Mouse (Mus musculus): ENCODE data around the gene Knop1. TPM values are rescaled to one million over a fixed set of nuclear protein-coding genes. Genes with fewer than 3 reads are reported as not detected.

Gene Knop1
- polyA plus RNA-seq, 2 experiments = 34.1 to 84.6 TPM

- 91% methylated on average over 15 of the region's 15 CpGs for WGBS
- no peak overlapping the region for H3K9ac ChIP-seq (ENCODE audit: low read depth, low read length, severe bottlenecking)
- H3K4me2 ChIP-seq (replicated peaks; ENCODE audit: low read depth, low read length, severe bottlenecking) = no peak overlapping the region
- H3K4me3 ChIP-seq (replicated peaks; ENCODE audit: low read length) = no peak overlapping the region
- TF ChIP-seq POLR2A (IDR thresholded peaks at IDR 0.05; ENCODE audit: borderline replicate concordance, extremely low read depth, insufficient read depth, insufficient read length) = no peak
- no peaks in the 10 kb centered on the region for H3K27me3 ChIP-seq (ENCODE audit: control insufficient read depth, insufficient read depth, low read length)
- H3K36me3 ChIP-seq (ENCODE audit: control insufficient read depth, insufficient read depth, low read length) = peaks cover 55% of the 10 kb centered on the region
- DNase-seq (ENCODE audit: low spot score) = no peak
- no peak for ATAC-seq (ENCODE audit: low FRiP score, low read depth)
- H3K27ac ChIP-seq (replicated peaks; ENCODE audit: low read depth, low read length) = no peak overlapping the region
- no peaks in the 10 kb centered on the region for H3K4me1 ChIP-seq (ENCODE audit: control insufficient read depth, insufficient read depth, low read length)
- no peaks in the 10 kb centered on the region for H3K9me3 ChIP-seq (ENCODE audit: control insufficient read depth, low read length)
Measured at GRCm38 (mm10) chr7:118800112-118800734, 55.8 kb downstream of the Knop1 start.

- no peak overlapping the region for H3K9ac ChIP-seq (ENCODE audit: low read depth, low read length, severe bottlenecking)
- H3K36me3 ChIP-seq (ENCODE audit: control insufficient read depth, insufficient read depth, low read length) = peaks cover 61% of the 10 kb centered on the region
- no peaks in the 10 kb centered on the region for H3K9me3 ChIP-seq (ENCODE audit: control insufficient read depth, low read length)
- 88% methylated on average over 6 of the region's 6 CpGs for WGBS
- no peaks in the 10 kb centered on the region for H3K4me1 ChIP-seq (ENCODE audit: control insufficient read depth, insufficient read depth, low read length)
- H3K27ac ChIP-seq (replicated peaks; ENCODE audit: low read depth, low read length) = no peak overlapping the region
- H3K27me3 ChIP-seq (ENCODE audit: control insufficient read depth, insufficient read depth, low read length) = no peaks in the 10 kb centered on the region
- TF ChIP-seq POLR2A (IDR thresholded peaks at IDR 0.05; ENCODE audit: borderline replicate concordance, extremely low read depth, insufficient read depth, insufficient read length) = no peak
- H3K4me2 ChIP-seq (replicated peaks; ENCODE audit: low read depth, low read length, severe bottlenecking) = no peak overlapping the region
- DNase-seq (ENCODE audit: low spot score) (no peak), ATAC-seq (ENCODE audit: low FRiP score, low read depth) (no peak)
- no peak overlapping the region for H3K4me3 ChIP-seq (replicated peaks; ENCODE audit: low read length)
Measured at GRCm38 (mm10) chr7:118798105-118798570, 57.9 kb downstream of the Knop1 start.

- Histone ChIP-seq H3K9me3 (ENCODE audit: control insufficient read depth, low read length) (no peaks in the 10 kb centered on the region), H3K36me3 (ENCODE audit: control insufficient read depth, insufficient read depth, low read length) (peaks cover 62% of the 10 kb centered on the region), H3K4me2 (replicated peaks; ENCODE audit: low read depth, low read length, severe bottlenecking) (no peak overlapping the region), H3K4me1 (ENCODE audit: control insufficient read depth, insufficient read depth, low read length) (no peaks in the 10 kb centered on the region), H3K27me3 (ENCODE audit: control insufficient read depth, insufficient read depth, low read length) (no peaks in the 10 kb centered on the region), H3K9ac (ENCODE audit: low read depth, low read length, severe bottlenecking) (no peak overlapping the region), H3K27ac (replicated peaks; ENCODE audit: low read depth, low read length) (no peak overlapping the region), H3K4me3 (replicated peaks; ENCODE audit: low read length) (no peak overlapping the region)
- TF ChIP-seq POLR2A (IDR thresholded peaks at IDR 0.05; ENCODE audit: borderline replicate concordance, extremely low read depth, insufficient read depth, insufficient read length) = no peak
- DNase-seq (ENCODE audit: low spot score) (no peak), ATAC-seq (ENCODE audit: low FRiP score, low read depth) (no peak)
- 87% methylated on average over 7 of the region's 7 CpGs for WGBS
Measured at GRCm38 (mm10) chr7:118797600-118797999, 58.5 kb downstream of the Knop1 start.

DNA sequence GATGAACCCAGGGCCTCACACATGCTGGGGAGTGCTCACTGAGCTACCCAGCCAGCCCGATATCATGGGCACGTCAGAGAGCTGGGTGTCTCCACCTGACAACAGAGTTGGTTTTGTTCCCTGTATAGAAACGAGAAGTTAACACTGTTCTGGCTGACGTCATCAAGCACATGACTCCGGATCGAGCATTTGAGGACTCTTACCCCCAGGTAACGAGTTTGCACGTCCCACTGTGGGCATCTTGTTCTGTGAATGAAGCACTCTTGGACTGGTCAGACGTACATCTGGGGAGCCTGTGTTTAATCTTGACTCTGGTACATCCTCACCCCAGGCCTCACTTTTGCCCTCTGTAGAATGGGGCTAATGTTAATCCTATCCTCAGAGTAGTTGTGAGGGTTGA, 59.2 kb downstream of the Knop1 start:
- Histone ChIP-seq H3K9ac (ENCODE audit: low read depth, low read length, severe bottlenecking) (no peak overlapping the region), H3K4me1 (ENCODE audit: control insufficient read depth, insufficient read depth, low read length) (no peaks in the 10 kb centered on the region), H3K27me3 (ENCODE audit: control insufficient read depth, insufficient read depth, low read length) (no peaks in the 10 kb centered on the region), H3K36me3 (ENCODE audit: control insufficient read depth, insufficient read depth, low read length) (peaks cover 60% of the 10 kb centered on the region), H3K9me3 (ENCODE audit: control insufficient read depth, low read length) (no peaks in the 10 kb centered on the region), H3K27ac (replicated peaks; ENCODE audit: low read depth, low read length) (no peak overlapping the region), H3K4me2 (replicated peaks; ENCODE audit: low read depth, low read length, severe bottlenecking) (no peak overlapping the region), H3K4me3 (replicated peaks; ENCODE audit: low read length) (no peak overlapping the region)
- ATAC-seq (ENCODE audit: low FRiP score, low read depth) = no peak
- DNase-seq (ENCODE audit: low spot score) = no peak
- no peak for TF ChIP-seq POLR2A (IDR thresholded peaks at IDR 0.05; ENCODE audit: borderline replicate concordance, extremely low read depth, insufficient read depth, insufficient read length)
- WGBS = 89% methylated on average over 9 of the region's 9 CpGs

DNA sequence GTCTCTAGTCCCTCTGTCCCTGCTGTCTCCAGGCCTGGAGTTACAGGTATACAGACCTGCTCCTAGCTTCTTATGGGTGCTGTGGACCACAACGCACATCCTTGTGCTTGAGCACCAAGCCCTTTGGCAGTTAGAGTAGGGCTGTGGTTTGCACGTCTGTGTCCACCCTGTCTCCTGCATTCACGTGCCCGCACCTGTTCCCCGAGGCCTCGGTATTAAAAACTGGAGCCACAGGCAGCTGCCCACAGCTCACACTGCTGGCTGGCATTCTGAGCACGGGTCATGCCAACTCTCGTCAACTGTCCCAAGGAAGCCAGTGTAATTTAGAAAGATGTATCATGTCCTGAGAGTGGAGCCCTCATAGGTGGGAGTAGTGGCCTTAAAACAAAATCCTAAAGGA, 60.3 kb downstream of the Knop1 start:
- Histone ChIP-seq H3K4me3 (replicated peaks; ENCODE audit: low read length) (no peak overlapping the region), H3K27me3 (ENCODE audit: control insufficient read depth, insufficient read depth, low read length) (no peaks in the 10 kb centered on the region), H3K9me3 (ENCODE audit: control insufficient read depth, low read length) (no peaks in the 10 kb centered on the region), H3K4me2 (replicated peaks; ENCODE audit: low read depth, low read length, severe bottlenecking) (no peak overlapping the region), H3K4me1 (ENCODE audit: control insufficient read depth, insufficient read depth, low read length) (no peaks in the 10 kb centered on the region), H3K36me3 (ENCODE audit: control insufficient read depth, insufficient read depth, low read length) (peaks cover 60% of the 10 kb centered on the region), H3K27ac (replicated peaks; ENCODE audit: low read depth, low read length) (no peak overlapping the region), H3K9ac (ENCODE audit: low read depth, low read length, severe bottlenecking) (no peak overlapping the region)
- WGBS = 85% methylated on average over 8 of the region's 8 CpGs
- DNase-seq (ENCODE audit: low spot score) = no peak
- no peak for TF ChIP-seq POLR2A (IDR thresholded peaks at IDR 0.05; ENCODE audit: borderline replicate concordance, extremely low read depth, insufficient read depth, insufficient read length)
- no peak for ATAC-seq (ENCODE audit: low FRiP score, low read depth)

Data from limb, embryonic 14.5 days (tissue).